Mouse (Mus musculus) midbrain, embryonic 13.5 days (tissue): Measurements from ENCODE around the gene Ccdc185. TPM values are rescaled to one million over a fixed set of nuclear protein-coding genes. Genes with fewer than 3 reads are reported as not detected.

Experiments used
- ATAC-seq: fragments of 200-750 bp; cut with Nextera tagmentation; 2 replicates; pipeline ENCODE4 v1.8.0; 2017; ENCODE audit warnings: mild to moderate bottlenecking, moderate TSS enrichment, moderate library complexity
- H3K27ac ChIP-seq: fragments of 300-500 bp; sonication (generic); 2 replicates; pipeline ENCODE4 v1.5.1; 2015; ENCODE audit warnings: inconsistent platforms, mild to moderate bottlenecking, moderate library complexity
- H3K27me3 ChIP-seq: fragments of 300-500 bp; sonication (generic); 2 replicates; pipeline ENCODE4 v1.6.1; 2015; ENCODE audit warnings: mild to moderate bottlenecking, inconsistent platforms
- H3K36me3 ChIP-seq: fragments of 300-500 bp; sonication (generic); 2 replicates; pipeline ENCODE4 v1.6.1; 2015; ENCODE audit warnings: mild to moderate bottlenecking, inconsistent platforms
- H3K4me1 ChIP-seq: fragments of 300-500 bp; sonication (generic); replicated peaks from 2 replicates; pipeline ENCODE4 v1.6.1; 2015; ENCODE audit warnings: inconsistent platforms
- H3K4me2 ChIP-seq: fragments of 300-500 bp; sonication (generic); replicated peaks from 2 replicates; pipeline ENCODE4 v1.6.1; 2015; ENCODE audit warnings: moderate library complexity, mild to moderate bottlenecking, inconsistent platforms
- H3K4me3 ChIP-seq: fragments of 300-500 bp; sonication (generic); replicated peaks from 2 replicates; pipeline ENCODE4 v1.5.1; 2015; ENCODE audit warnings: mild to moderate bottlenecking, inconsistent platforms
- H3K9ac ChIP-seq: fragments of 300-500 bp; sonication (generic); replicated peaks from 2 replicates; pipeline ENCODE4 v1.6.1; 2015; ENCODE audit warnings: mild to moderate bottlenecking, inconsistent platforms
- H3K9me3 ChIP-seq: fragments of 300-500 bp; sonication (generic); 2 replicates; pipeline ENCODE4 v1.6.1; 2016; ENCODE audit warnings: mild to moderate bottlenecking, inconsistent platforms
- WGBS: fragments of 180-500 bp; shearing (Covaris S2); methylation state at CpG from one replicate; pipeline ENCODE4 v1.1.7; 2015; 5-methylcytosine and 5-hydroxymethylcytosine counted together
- polyA plus RNA-seq: library from polyadenylated mRNA; unstranded; fragments of >200 nt; fragmentation: Nextera tagmentation; extraction: Ambion mirVana; gene quantifications from 2 replicates; pipeline ENCODE4 v1.2.1, GENCODE M21; 2015

The Ccdc185 gene
- polyA plus RNA-seq, 1 experiment from 2014 or later: not detected

GRCm38 (mm10) chr1:182735891-182736290, 13.1 kb downstream of the Ccdc185 start:
- no peaks in the 10 kb centered on the region for H3K27me3 ChIP-seq
- no peak overlapping the region for H3K4me3 ChIP-seq
- no peak overlapping the region for H3K9ac ChIP-seq
- H3K4me2 ChIP-seq: no peak overlapping the region
- no peaks in the 10 kb centered on the region for H3K9me3 ChIP-seq
- no peaks in the 10 kb centered on the region for H3K36me3 ChIP-seq
- no peaks in the 10 kb centered on the region for H3K4me1 ChIP-seq
- WGBS: 71% methylated on average over 4 of the region's 4 CpGs
- no peak for ATAC-seq
- H3K27ac ChIP-seq: no peak overlapping the region

- no peak overlapping the region for H3K4me2 ChIP-seq
- peaks cover 7% of the 10 kb centered on the region for H3K4me1 ChIP-seq
- WGBS: 75% methylated on average over 7 of the region's 7 CpGs
- H3K27ac ChIP-seq: no peak overlapping the region
- H3K9ac ChIP-seq: no peak overlapping the region
- no peak overlapping the region for H3K4me3 ChIP-seq
- no peak for ATAC-seq
- H3K36me3 ChIP-seq: no peaks in the 10 kb centered on the region
- no peaks in the 10 kb centered on the region for H3K9me3 ChIP-seq
- H3K27me3 ChIP-seq: no peaks in the 10 kb centered on the region
Observed at GRCm38 (mm10) chr1:182732695-182733094, 16.3 kb downstream of the Ccdc185 start.

DNA sequence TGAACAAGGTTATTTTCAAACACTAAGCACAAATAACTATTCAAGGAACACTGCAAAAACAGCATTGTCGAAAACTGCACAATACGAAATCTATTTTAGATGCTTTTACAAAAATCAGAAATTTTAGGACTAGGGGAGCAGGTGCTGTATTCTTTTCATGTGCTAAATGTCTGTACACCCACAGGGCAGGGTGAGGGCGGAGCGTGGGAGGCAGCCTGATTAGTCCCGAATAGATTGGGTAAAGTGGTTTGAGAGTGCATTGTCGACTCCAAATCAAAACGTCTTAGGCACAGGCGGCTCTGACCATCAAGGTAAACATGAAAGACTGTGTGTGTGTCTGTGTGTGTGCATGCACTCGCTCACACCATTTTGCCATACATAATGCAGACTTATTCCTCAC, 20.0 kb downstream of the Ccdc185 start:
- no peak overlapping the region for H3K4me3 ChIP-seq
- peaks cover 10% of the 10 kb centered on the region for H3K4me1 ChIP-seq
- 70% methylated on average over 9 of the region's 9 CpGs for WGBS
- no peak overlapping the region for H3K9ac ChIP-seq
- H3K27ac ChIP-seq: no peak overlapping the region
- no peak for ATAC-seq
- H3K4me2 ChIP-seq: no peak overlapping the region
- no peaks in the 10 kb centered on the region for H3K36me3 ChIP-seq
- no peaks in the 10 kb centered on the region for H3K9me3 ChIP-seq
- H3K27me3 ChIP-seq: no peaks in the 10 kb centered on the region

DNA sequence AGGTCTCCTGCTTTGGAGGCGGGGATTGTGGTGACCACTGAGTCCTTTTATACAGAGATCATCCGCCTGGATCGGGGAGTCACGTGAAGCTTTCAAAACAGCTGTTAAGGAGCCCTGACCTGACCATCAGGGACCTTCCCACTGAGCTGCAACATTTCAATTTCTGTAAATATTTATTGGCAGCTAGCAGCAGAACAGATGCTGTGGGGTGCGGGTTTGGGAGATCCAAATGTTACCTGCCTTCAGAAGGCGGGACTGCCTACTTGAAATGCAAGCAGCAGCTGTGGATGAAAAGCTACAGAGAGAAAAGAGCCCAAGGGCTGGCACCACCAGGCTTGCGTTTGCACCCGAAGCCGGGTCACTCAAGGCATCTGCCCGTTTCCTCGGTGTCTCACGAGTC, 21.4 kb downstream of the Ccdc185 start:
- Histone ChIP-seq H3K9ac (peak overlapping the region; percentile 42; the same call in 1 of the 2 replicates), H3K36me3 (no peaks in the 10 kb centered on the region), H3K4me1 (peaks cover 10% of the 10 kb centered on the region), H3K27ac (no peak overlapping the region), H3K27me3 (no peaks in the 10 kb centered on the region), H3K4me2 (0 out of 2 replicates have a peak overlapping the region, but pooled peaks have one; percentile 8), H3K4me3 (no peak overlapping the region), H3K9me3 (no peaks in the 10 kb centered on the region)
- no peak for ATAC-seq
- WGBS: 44% methylated on average over 12 of the region's 12 CpGs

- no peak for ATAC-seq
- Histone ChIP-seq H3K36me3 (no peaks in the 10 kb centered on the region), H3K4me1 (peaks cover 12% of the 10 kb centered on the region), H3K27ac (no peak overlapping the region), H3K4me2 (no peak overlapping the region), H3K27me3 (no peaks in the 10 kb centered on the region), H3K9me3 (0 out of 2 replicates have a peak, but pooled peaks cover 2% of the 10 kb centered on the region), H3K9ac (no peak overlapping the region), H3K4me3 (no peak overlapping the region)
- 60% methylated on average over 6 of the region's 6 CpGs for WGBS
Observed at GRCm38 (mm10) chr1:182714236-182714935, 34.6 kb downstream of the Ccdc185 start.

DNA sequence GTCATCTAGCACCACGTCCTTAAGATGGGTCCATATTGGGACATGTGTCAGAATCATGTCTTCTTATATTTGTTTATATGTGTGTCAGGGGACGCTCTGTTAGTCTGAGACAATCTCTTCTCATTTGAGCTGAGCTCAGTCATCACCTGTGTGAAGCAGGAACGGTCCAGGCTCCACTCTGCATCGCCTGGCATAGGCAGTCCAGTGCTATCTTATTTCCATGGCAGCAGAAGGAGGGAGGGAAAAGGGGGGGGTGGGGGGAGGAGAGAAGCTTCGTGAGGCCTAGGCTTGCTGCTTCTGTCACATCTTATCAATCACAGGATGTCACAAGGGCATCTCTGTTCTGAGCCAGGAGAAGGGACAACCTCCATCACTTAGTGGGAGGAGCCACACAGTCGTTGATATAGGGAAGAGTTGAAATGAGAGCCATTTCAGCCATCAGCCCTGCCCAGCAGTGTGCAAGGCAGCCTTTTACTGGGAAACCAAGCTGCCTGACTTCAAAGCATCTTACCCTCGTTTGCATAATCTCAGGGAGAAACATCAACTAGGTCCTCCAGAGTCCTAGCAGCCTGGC, 37.5 kb downstream of the Ccdc185 start:
- H3K9me3 ChIP-seq: peaks cover 10% of the 10 kb centered on the region; the same call in 1 of the 2 replicates
- 36% methylated on average over 7 of the region's 7 CpGs for WGBS
- H3K4me1 ChIP-seq: peaks cover 12% of the 10 kb centered on the region
- no peaks in the 10 kb centered on the region for H3K27me3 ChIP-seq
- H3K4me2 ChIP-seq: no peak overlapping the region
- no peak overlapping the region for H3K4me3 ChIP-seq
- H3K9ac ChIP-seq: no peak overlapping the region
- no peaks in the 10 kb centered on the region for H3K36me3 ChIP-seq
- H3K27ac ChIP-seq: 0 out of 2 replicates have a peak overlapping the region, but pooled peaks have one; percentile 30
- ATAC-seq: peak; percentile 86

GRCm38 (mm10) chr1:182707459-182707858, 41.5 kb downstream of the Ccdc185 start:
- ATAC-seq: no peak
- Histone ChIP-seq H3K27ac (no peak overlapping the region), H3K27me3 (no peaks in the 10 kb centered on the region), H3K4me1 (peaks cover 12% of the 10 kb centered on the region), H3K4me2 (no peak overlapping the region), H3K4me3 (no peak overlapping the region), H3K9ac (no peak overlapping the region), H3K9me3 (peaks cover 12% of the 10 kb centered on the region; the same call in 1 of the 2 replicates), H3K36me3 (no peaks in the 10 kb centered on the region)
- 92% methylated on average over 4 of the region's 4 CpGs for WGBS

GRCm38 (mm10) chr1:182704882-182705281, 44.1 kb downstream of the Ccdc185 start:
- Histone ChIP-seq H3K27me3 (no peaks in the 10 kb centered on the region), H3K9ac (no peak overlapping the region), H3K9me3 (peaks cover 12% of the 10 kb centered on the region; the same call in 1 of the 2 replicates), H3K4me1 (peaks cover 10% of the 10 kb centered on the region), H3K36me3 (no peaks in the 10 kb centered on the region), H3K4me3 (no peak overlapping the region), H3K4me2 (no peak overlapping the region), H3K27ac (no peak overlapping the region)
- WGBS: 67% methylated on average over 2 of the region's 2 CpGs
- ATAC-seq: no peak

DNA sequence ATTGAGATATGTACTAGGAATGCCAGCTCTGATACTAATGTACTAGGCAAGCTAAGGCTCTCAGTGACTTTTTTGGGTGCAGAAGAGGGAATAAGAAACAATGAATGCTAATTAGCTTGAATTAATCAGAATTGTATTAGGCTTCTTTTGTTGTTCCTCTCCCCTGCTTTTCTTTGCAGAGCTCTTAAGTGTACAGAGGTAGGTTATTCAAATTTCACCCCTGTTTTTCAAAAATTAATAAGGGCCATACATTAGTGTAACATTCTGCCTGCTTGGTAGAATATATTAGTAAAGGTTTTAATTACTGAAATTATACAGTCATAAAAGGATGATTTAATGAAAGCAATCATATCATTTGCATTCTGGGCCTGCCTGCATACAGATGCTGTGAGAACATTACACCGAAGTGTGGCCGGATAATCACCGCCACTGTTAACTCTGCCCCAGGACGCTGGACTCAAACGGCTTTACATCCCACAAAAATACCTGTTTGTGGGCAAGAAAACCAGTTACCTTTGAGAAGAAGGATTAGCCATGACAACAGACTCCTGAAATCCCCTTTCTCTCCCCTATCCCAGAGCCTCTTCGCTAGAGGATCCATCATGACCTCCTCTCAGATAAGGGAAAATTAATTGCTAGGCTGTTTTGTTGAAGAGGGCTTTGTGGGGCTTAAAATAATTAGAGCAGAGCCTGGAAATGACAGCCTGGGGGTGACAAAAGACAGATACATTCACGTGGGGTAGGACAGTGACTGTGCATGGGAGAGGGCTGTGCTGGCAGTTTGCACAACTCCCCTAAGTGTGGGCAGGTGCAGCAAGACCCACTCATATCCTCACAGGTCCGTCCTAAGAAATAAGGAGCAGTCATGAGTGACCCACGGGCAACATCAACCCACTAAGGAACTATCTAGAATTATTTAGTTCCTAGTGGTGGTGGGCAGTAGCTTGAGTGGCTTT, 49.3 kb downstream of the Ccdc185 start:
- H3K27ac ChIP-seq: peak overlapping the region; percentile 73

More for the DNA sequence above, 49.3 kb downstream of the Ccdc185 start:
- H3K9me3 ChIP-seq: no peaks in the 10 kb centered on the region
- no peak overlapping the region for H3K4me2 ChIP-seq
- no peaks in the 10 kb centered on the region for H3K27me3 ChIP-seq
- peaks cover 14% of the 10 kb centered on the region for H3K4me1 ChIP-seq
- no peaks in the 10 kb centered on the region for H3K36me3 ChIP-seq
- WGBS: 45% methylated on average over 9 of the region's 9 CpGs
- no peak overlapping the region for H3K4me3 ChIP-seq
- no peak overlapping the region for H3K9ac ChIP-seq
- ATAC-seq: peak; percentile 83
